Mouse (Mus musculus) intestine, embryonic 15.5 days (tissue): ENCODE data around the gene Prr14. TPM values are rescaled to one million over a fixed set of nuclear protein-coding genes. Genes with fewer than 3 reads are reported as not detected.
"Not testable (repeated sequence)": the region's sequence is repeated elsewhere in the genome, so short reads cannot be mapped to it uniquely, and the experiment has no call there.

Experiments used
- ATAC-seq: fragments of 200-750 bp; cut with Nextera tagmentation; 2 replicates; pipeline ENCODE4 v1.8.0; 2017; ENCODE audit warnings: moderate TSS enrichment, moderate library complexity
- H3K27ac ChIP-seq: fragments of 300-500 bp; sonication (generic); 2 replicates; pipeline ENCODE4 v1.5.1; 2015; ENCODE audit warnings: mild to moderate bottlenecking, inconsistent platforms
- H3K27me3 ChIP-seq: fragments of 300-500 bp; sonication (generic); replicated peaks from 2 replicates; pipeline ENCODE4 v1.6.1; 2015; ENCODE audit warnings: inconsistent platforms
- H3K36me3 ChIP-seq: fragments of 300-500 bp; sonication (generic); 2 replicates; pipeline ENCODE4 v1.6.1; 2015; ENCODE audit warnings: inconsistent platforms
- H3K4me1 ChIP-seq: fragments of 300-500 bp; sonication (generic); replicated peaks from 2 replicates; pipeline ENCODE4 v1.6.1; 2015; ENCODE audit warnings: inconsistent platforms
- H3K4me2 ChIP-seq: fragments of 300-500 bp; sonication (generic); replicated peaks from 2 replicates; pipeline ENCODE4 v1.6.1; 2015; ENCODE audit warnings: mild to moderate bottlenecking, inconsistent platforms
- H3K4me3 ChIP-seq: fragments of 300-500 bp; sonication (generic); replicated peaks from 2 replicates; pipeline ENCODE4 v1.5.1; 2015; ENCODE audit warnings: inconsistent platforms
- H3K9ac ChIP-seq: fragments of 300-500 bp; sonication (generic); 2 replicates; pipeline ENCODE4 v1.6.1; 2015; ENCODE audit warnings: inconsistent platforms
- H3K9me3 ChIP-seq: fragments of 300-500 bp; sonication (generic); 2 replicates; pipeline ENCODE4 v1.6.1; 2016; ENCODE audit warnings: inconsistent platforms
- WGBS: fragments of 180-500 bp; shearing (Covaris S2); methylation state at CpG from one replicate; pipeline ENCODE4 v1.1.7; 2015; 5-methylcytosine and 5-hydroxymethylcytosine counted together
- polyA plus RNA-seq: library from polyadenylated mRNA; unstranded; fragments of >200 nt; fragmentation: Nextera tagmentation; extraction: Ambion mirVana; gene quantifications from 2 replicates; pipeline ENCODE4 v1.2.1, GENCODE M21; 2015

Prr14 gene
- polyA plus RNA-seq, 1 experiment from 2014 or later, result 37.4 TPM

- Histone ChIP-seq H3K9me3 (no peaks in the 10 kb centered on the region), H3K27ac (no peak overlapping the region), H3K4me1 (peaks cover 8% of the 10 kb centered on the region; the same call in 1 of the 2 replicates), H3K9ac (no peak overlapping the region), H3K36me3 (peaks cover 29% of the 10 kb centered on the region), H3K4me2 (no peak overlapping the region), H3K4me3 (no peak overlapping the region), H3K27me3 (no peaks in the 10 kb centered on the region)
- 74% methylated on average over 6 of the region's 6 CpGs for WGBS
- ATAC-seq, result no peak
Observed at GRCm38 (mm10) chr7:127474378-127475070, 15.1 kb downstream of the Prr14 start.

- H3K27ac ChIP-seq, result no peak overlapping the region
- H3K4me2 ChIP-seq, result no peak overlapping the region
- H3K9me3 ChIP-seq, result no peaks in the 10 kb centered on the region
- H3K4me1 ChIP-seq, result peaks cover 8% of the 10 kb centered on the region
- H3K4me3 ChIP-seq, result no peak overlapping the region
- ATAC-seq, result no peak
- no peak overlapping the region for H3K9ac ChIP-seq
- no peaks in the 10 kb centered on the region for H3K27me3 ChIP-seq
- peaks cover 29% of the 10 kb centered on the region for H3K36me3 ChIP-seq
- WGBS, result 93% methylated on average over 11 of the region's 11 CpGs
Observed at GRCm38 (mm10) chr7:127475186-127475740, 15.9 kb downstream of the Prr14 start.

- Histone ChIP-seq H3K9me3 (no peaks in the 10 kb centered on the region), H3K4me1 (peaks cover 16% of the 10 kb centered on the region), H3K36me3 (peaks cover 29% of the 10 kb centered on the region), H3K27ac (no peak overlapping the region), H3K4me3 (no peak overlapping the region), H3K4me2 (no peak overlapping the region), H3K9ac (no peak overlapping the region), H3K27me3 (no peaks in the 10 kb centered on the region)
- 94% methylated on average over 11 of the region's 11 CpGs for WGBS
- ATAC-seq, result no peak
Observed at GRCm38 (mm10) chr7:127476336-127476735, 16.9 kb downstream of the Prr14 start.

GRCm38 (mm10) chr7:127476855-127477254 is 17.4 kb downstream of the Prr14 start:
- H3K4me2 ChIP-seq, result peak overlapping the region; percentile 87
- no peaks in the 10 kb centered on the region for H3K27me3 ChIP-seq
- peak overlapping the region; percentile 97; the same call in 1 of the 2 replicates for H3K27ac ChIP-seq
- peaks cover 29% of the 10 kb centered on the region for H3K36me3 ChIP-seq
- peak overlapping the region; percentile 98; the same call in 1 of the 2 replicates for H3K4me3 ChIP-seq
- WGBS, result 67% methylated on average over 4 of the region's 4 CpGs
- no peaks in the 10 kb centered on the region for H3K9me3 ChIP-seq
- no peak overlapping the region; the same call in 1 of the 2 replicates for H3K9ac ChIP-seq
- H3K4me1 ChIP-seq, result peaks cover 16% of the 10 kb centered on the region
- no peak for ATAC-seq

- Histone ChIP-seq H3K27me3 (no peaks in the 10 kb centered on the region), H3K4me3 (peak overlapping the region; percentile 98), H3K4me2 (peak overlapping the region; percentile 87), H3K4me1 (peaks cover 16% of the 10 kb centered on the region), H3K27ac (peak overlapping the region; percentile 97), H3K9me3 (no peaks in the 10 kb centered on the region), H3K36me3 (peaks cover 34% of the 10 kb centered on the region), H3K9ac (peak overlapping the region; percentile 92)
- peak; percentile 94 for ATAC-seq
- WGBS, result under 1% methylated on average over 50 of the region's 50 CpGs
Observed at GRCm38 (mm10) chr7:127477687-127478634, 18.6 kb downstream of the Prr14 start.

- ATAC-seq, result peak; percentile 75
- Histone ChIP-seq H3K27ac (peak within 1 kb of the TSS; percentile 97), H3K4me3 (peak within 1 kb of the TSS; percentile 98), H3K9me3 (no peaks in the 10 kb centered on the region), H3K4me1 (peaks cover 16% of the 10 kb centered on the region), H3K36me3 (peaks cover 33% of the 10 kb centered on the region), H3K27me3 (no peaks in the 10 kb centered on the region), H3K4me2 (peak within 1 kb of the TSS; percentile 87), H3K9ac (peak within 1 kb of the TSS; percentile 92)
- WGBS, result under 1% methylated on average over 62 of the region's 62 CpGs
Observed at GRCm38 (mm10) chr7:127478635-127479317, 19.4 kb downstream of the Prr14 start, which contains the start of gene Fbrs. Fbrs (plus strand) TSS chr7:127479199.

- Histone ChIP-seq H3K36me3 (peaks cover 26% of the 10 kb centered on the region), H3K4me2 (peak overlapping the region; percentile 87), H3K27me3 (no peaks in the 10 kb centered on the region), H3K4me1 (peaks cover 16% of the 10 kb centered on the region), H3K9ac (peak overlapping the region; percentile 92), H3K4me3 (peak overlapping the region; percentile 98), H3K27ac (peak overlapping the region; percentile 97), H3K9me3 (no peaks in the 10 kb centered on the region)
- WGBS, result 3% methylated on average over 48 of the region's 48 CpGs
- ATAC-seq, result no peak
Observed at GRCm38 (mm10) chr7:127479318-127480225, 20.2 kb downstream of the Prr14 start.

GRCm38 (mm10) chr7:127480321-127480720 is 20.9 kb downstream of the Prr14 start:
- Histone ChIP-seq H3K27ac (no peak overlapping the region), H3K4me3 (peak overlapping the region; percentile 98), H3K4me2 (peak overlapping the region; percentile 87), H3K4me1 (peaks cover 16% of the 10 kb centered on the region), H3K9me3 (no peaks in the 10 kb centered on the region), H3K9ac (peak overlapping the region; percentile 92; the same call in 1 of the 2 replicates), H3K27me3 (no peaks in the 10 kb centered on the region), H3K36me3 (peaks cover 26% of the 10 kb centered on the region)
- 49% methylated on average over 2 of the region's 2 CpGs for WGBS
- ATAC-seq, result no peak

- Histone ChIP-seq H3K4me2 (no peak overlapping the region), H3K36me3 (peaks cover 53% of the 10 kb centered on the region), H3K27me3 (no peaks in the 10 kb centered on the region), H3K4me1 (peaks cover 7% of the 10 kb centered on the region), H3K27ac (no peak overlapping the region), H3K4me3 (no peak overlapping the region), H3K9ac (no peak overlapping the region), H3K9me3 (no peaks in the 10 kb centered on the region)
- no peak for ATAC-seq
- WGBS, result 81% methylated on average over 5 of the region's 5 CpGs
Observed at GRCm38 (mm10) chr7:127485416-127485815, 26.0 kb downstream of the Prr14 start.

GRCm38 (mm10) chr7:127488364-127488763 is 29.0 kb downstream of the Prr14 start:
- H3K36me3 ChIP-seq, result peaks cover 61% of the 10 kb centered on the region
- H3K4me1 ChIP-seq, H3K9ac ChIP-seq, H3K9me3 ChIP-seq, H3K4me3 ChIP-seq, ATAC-seq, H3K27ac ChIP-seq, H3K27me3 ChIP-seq, H3K4me2 ChIP-seq: not testable (repeated sequence)
- WGBS, result 80% methylated on average over 5 of the region's 5 CpGs

GRCm38 (mm10) chr7:127489982-127490381 is 30.6 kb downstream of the Prr14 start:
- H3K9me3 ChIP-seq, result no peaks in the 10 kb centered on the region
- H3K4me3 ChIP-seq, result no peak overlapping the region
- no peaks in the 10 kb centered on the region for H3K4me1 ChIP-seq
- H3K27me3 ChIP-seq, result no peaks in the 10 kb centered on the region
- H3K27ac ChIP-seq, result no peak overlapping the region
- WGBS, result 87% methylated on average over 7 of the region's 7 CpGs
- no peak for ATAC-seq
- H3K36me3 ChIP-seq, result peaks cover 56% of the 10 kb centered on the region
- no peak overlapping the region for H3K4me2 ChIP-seq
- no peak overlapping the region for H3K9ac ChIP-seq
